Mouse (Mus musculus): ENCODE data around the gene Traf4.

Traf4 gene

GRCm38 (mm10) chr11:78182450-78182849 is 17.1 kb upstream of the Traf4 start:
- no peak for DNase-seq

DNA sequence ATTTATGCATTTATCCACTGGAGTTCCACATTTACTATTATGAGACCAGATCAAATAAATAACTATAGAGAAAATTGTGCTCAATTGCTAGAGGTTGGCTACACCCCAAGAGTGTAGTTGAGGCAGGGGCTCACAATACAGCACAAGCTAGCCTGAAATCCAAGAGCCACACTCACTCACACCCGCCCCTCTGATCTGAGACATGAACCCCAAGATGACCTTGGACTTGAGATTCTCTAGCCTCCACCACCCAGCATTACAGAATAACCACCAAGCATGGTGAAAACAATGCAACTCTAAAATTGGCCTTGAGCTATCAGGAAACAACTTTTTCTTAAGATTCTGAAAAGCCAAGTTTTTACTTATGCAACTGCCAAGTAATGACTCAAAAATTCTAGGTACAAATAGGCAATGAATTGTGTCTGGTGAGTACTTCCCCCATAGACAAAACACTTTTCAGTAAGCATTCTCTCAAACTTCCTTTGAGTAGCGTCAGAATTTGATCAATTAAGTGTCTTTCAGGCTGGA is 16.5 kb upstream of the Traf4 start:
- no peak for DNase-seq

DNA sequence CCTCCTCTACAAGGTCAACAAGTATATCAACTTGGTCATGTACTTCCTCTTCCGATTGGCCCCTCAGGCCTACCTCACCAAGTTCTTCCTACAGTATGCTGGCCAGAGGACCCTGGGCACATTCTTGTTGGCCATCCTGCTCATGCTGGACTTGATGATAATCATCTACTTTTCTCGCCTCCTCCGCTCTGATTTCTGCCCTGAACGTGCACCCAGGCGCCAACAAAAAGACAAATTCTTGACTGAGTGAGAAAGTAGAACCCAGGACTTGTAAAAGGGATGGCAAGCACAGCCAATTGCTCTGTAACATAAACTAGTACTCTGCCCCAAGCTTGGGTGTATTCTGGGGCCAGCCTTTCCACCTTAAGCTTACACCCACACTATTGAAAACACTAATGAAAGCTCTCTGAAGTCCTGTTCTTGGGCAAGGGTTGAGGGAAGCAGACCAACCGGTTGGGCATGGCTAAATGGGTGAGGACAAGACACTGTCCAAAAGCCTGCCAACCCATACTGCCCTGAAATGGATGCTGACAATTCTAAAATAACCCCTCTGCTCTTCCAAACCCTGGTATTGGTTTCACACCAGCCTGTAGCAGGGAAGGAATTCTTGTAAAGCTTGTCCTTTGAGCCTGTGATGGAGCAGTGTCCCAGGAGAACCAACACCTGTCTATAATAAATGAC is 14.8 kb upstream of the Traf4 start:
- no peak for DNase-seq

DNA sequence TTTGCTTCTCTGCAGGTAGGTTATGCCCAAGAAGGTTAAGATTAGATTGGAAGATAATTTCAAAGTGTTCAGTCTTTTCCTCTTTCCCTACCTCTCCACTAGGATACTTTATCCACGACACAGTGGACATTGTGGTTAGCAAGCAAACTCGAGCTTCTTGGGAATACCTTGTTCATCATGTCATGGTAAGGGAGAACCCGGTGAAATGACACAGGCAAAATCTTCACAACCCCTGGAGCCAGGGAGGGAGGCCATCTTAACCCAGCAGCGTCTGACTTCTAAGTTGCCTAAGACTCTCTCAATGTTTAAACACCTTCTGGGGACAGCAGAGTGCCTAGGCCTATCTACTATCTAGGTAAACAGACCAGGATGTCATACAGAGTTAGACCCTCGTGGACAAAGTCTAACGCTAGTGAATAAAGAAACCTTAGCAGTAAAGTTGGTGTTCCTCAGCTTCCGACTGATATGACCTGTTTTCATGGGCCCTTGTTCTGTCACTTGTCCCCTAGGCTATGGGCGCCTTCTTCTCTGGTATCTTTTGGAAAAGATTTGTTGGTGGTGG is 14.1 kb upstream of the Traf4 start:
- DNase-seq: no peak

- DNase-seq: peak; percentile 56
Measured at GRCm38 (mm10) chr11:78178859-78179437, 13.6 kb upstream of the Traf4 start.

DNA sequence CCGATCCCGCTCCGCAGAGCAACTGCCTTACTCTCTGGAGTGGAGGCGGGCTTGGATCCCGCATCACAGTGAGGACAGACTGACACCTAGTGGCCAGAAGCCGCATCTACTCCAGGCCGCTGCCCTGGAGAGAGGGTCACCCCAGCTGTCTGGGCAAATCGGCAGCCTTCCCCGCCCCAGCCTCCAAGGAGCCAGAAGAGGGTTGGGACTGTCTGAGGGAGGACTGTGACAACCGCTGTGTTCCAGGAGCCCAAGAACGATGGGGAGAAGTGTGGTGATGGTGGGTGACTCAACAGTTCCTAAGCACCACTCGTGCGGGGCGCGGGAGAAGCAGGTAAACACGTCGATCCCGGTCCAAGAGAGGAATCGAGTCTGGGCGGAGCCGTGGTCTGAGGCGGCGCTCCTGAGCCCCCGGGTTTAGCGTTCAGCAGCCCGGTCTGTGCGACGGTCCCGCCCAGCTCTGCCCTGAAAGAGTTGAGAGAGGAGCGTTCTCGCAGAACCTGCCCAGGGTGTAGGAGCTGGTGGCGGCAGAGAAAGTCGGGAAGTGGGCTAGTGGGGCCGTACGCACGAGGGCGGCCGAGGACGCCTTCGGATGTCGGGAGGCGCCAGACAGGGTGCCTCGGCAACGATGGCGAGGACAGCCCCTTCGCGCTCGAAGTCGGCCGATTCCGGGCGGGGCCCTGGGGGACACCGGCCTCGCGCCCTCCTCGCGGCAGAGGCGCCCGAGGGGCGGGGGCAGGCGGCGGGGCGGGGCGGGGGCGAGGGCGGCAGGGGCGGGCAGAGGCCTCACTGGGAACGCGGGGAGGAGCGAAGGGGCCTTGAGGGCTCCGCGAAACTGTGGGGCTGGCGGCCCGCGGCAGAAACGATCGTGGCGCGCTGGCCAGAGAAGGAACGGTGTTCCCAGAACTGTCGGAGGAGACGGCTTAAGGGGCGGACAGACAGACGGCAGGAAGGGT is 12.8 kb upstream of the Traf4 start:
- DNase-seq: peak; percentile 93

- no peak for DNase-seq
Measured at GRCm38 (mm10) chr11:78177437-78177836, 12.0 kb upstream of the Traf4 start.

DNA sequence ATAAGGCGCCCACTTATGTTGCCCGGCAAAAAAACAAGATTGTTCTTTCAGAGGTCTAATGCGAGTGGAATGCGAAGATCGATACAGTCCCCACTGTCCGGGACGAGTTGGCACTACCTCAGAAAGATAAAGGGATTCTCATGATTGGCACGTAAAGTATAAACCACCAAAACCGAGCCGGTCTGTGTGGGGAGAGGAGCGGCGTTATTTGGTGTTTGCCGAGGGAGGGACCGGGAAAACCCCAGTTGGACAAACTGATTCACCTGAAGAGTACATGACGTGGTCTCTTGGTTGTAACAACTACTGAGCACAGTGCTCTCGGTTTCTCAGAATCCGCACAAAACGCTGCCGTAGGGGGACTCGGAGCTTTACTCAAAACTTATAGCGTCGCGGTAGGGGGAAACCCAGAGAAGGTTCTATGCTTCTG is 11.5 kb upstream of the Traf4 start:
- no peak for DNase-seq

DNA sequence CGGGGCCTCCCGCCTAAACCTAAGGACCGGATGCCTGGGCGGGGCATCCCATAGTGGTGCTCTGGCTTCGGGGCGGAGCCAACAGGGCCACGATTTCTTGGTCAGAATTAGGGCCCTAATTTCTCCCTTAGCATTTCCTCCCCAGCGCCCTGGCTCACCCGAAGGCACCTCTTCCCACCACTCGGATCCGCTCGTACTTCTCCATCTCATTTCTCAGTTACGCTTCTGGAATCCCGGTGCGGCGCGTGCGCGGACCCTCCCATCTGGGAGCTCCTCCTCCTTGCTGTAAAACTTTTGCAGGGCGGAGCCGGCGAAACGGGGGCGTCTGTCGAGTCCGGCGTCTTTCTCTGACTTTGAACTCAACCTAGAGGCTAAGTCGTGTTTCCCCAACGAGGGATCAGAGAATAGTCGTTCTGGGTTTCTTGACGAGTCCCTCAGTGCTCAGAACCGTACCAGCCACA is 11.0 kb upstream of the Traf4 start, which contains the start of the genes Nek8 and Tlcd1:
Nek8 (minus strand) TSS at position 274 of the 461 bp plus-strand sequence.
Tlcd1 (plus strand) TSS at position 310 of the 461 bp plus-strand sequence.
- DNase-seq: peak; percentile 80

DNA sequence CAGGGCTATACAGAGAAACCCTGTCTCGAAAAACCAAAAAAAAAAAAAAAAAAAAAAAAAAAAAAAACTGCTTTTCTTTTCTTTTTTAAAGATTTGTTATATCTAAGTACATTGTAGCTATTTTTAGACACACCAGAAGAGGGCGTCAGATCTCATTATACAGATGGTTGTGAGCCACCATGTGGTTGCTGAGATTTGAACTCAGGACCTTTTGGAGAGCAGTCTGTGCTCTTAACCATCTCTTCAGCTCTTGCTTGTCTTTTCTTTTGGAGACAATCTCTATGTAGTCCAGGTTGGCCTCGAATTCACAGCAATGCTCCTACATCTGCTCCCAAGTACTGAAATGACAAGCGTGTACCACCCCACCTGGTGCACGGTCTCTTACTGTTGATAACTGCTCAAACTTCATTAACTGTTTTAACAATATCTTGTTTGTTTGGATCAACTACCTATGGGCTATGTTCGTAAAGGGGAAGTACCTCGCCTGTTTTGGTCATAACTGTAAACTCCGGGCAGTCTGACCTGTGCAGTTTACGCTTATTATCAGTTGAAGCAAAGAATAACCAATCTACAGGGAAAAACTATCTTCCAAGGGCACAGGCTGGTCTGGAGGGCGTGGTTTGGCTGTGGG is 10.5 kb upstream of the Traf4 start:
- DNase-seq: no peak

- no peak for DNase-seq
Measured at GRCm38 (mm10) chr11:78174506-78174905, 9.1 kb upstream of the Traf4 start.

GRCm38 (mm10) chr11:78172748-78173383 is 7.5 kb upstream of the Traf4 start:
- DNase-seq: no peak

DNA sequence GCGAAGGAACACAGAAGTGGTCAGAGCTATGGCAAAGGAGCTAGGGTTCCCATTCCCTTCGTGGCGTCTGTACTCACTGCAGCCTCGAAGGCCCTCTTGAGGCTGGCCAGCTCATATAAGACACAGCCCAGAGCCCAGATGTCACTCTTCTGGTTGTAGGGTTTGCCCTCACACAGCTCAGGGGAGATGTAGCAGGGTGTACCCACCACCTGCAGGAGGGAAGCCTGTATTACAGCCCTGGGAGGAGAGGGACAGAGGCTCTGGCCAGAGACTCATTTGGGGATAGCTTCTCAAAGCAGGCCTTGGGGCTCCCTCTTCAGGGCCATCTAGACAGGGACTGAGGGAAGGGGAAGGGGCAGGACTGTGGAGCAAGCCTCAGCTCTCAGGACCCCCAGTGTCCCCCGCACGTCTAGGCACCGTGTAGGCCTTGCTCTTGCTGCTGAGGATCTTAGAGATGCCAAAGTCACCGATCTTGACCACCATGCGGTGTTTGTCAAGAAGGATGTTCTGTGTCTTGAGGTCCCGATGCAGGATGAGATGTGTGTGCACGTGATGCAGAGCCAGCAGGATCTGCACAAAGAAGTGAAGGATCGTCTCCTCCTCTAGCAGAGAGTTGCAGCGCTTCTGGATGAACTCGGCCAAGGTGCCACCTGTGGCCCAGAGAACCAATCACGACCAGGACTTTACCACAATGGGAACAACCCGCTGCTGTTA is 6.8 kb upstream of the Traf4 start:
- DNase-seq: no peak

DNA sequence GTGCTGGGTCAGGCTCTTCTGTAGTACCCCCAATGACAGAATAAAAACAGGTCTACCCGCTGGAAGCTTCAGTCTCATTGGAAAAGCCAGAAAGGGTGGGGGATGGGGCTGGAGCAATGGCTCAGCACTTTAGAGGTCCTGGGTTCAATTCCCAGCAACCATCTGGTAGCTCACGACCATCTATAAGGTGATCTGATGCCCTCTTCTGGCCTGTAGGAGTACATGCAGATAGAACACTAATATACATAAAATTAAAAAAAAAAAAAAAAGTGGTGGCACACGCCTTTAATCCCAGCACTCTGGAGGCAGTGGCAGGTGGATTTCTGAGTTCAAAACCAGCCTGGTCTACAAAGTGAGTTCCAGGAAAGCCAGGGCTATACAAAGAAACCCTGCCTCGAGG is 5.9 kb upstream of the Traf4 start:
- DNase-seq: no peak

DNA sequence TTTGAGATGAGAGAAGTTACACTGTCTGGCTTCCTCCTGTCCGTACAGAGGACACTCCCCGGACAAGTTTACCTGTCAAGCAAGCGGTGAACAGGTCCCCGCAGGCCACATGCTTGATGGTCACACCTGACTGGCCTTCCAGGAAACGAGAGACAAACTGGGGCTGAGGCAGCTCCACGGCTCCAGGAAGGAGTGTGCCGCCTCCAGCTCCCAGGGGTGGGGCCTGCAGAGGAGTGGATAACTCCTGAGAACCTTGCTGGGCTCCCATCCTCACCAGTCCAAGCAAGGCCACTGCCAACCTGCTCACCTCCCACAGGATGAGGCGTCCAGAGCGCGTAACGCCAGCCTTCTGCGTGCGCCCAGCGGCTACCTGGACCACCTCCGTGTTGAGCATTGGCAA is 4.9 kb upstream of the Traf4 start:
- no peak for DNase-seq

GRCm38 (mm10) chr11:78168541-78169468 is 3.4 kb upstream of the Traf4 start:
- DNase-seq: no peak

DNA sequence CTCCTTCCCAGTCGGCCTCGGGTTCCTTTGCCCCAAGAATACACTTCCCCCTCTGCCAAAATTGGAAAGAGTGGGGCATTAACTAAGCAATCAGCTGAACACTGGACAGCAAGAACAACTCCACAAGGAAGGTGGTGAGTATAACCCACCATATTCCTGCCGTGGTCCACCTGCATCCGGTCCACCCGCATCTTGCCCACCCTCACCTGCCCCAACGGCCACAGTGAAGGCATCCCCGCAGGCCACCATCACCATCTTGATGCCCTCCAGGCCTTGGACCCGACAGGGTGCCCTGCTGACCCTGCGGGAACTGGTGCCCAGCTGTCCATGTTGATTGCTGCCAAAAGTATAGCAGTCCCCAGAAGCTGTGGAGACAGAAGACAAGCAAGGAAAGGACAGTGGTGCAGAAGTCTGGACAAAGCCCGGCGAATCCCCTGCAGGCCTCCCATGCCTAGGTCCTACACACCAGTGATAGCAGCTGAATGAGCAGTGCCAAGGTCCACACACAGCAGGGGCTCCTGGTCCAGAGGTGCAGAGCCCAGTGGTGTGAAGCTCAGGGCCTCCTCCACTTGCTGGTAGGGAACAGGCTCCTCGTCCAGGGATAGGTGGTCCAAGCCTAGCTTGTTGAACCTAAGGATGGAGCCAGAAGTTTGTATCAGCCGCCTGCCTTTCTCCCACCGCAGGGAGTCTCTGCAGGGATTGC is 2.0 kb upstream of the Traf4 start:
- DNase-seq: no peak

DNA sequence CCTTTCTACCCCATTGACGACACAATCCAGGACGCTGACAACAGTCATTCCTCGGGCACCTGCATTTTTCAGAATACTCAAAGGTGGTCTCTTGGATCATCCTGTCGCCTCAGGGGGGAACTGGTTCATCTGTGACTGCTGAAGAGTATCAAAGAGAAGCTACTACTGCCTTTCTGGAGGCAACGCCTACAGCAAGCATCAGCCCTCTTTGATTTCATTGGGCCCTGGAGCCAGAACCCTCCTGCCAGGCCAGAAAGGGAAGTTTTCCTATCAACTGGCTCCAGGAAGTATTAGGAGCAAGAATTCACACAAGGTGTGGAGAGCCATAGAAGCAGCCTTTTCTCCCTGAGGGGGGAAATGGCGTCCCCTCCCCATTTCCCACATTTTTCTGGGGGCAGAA is 1.3 kb upstream of the Traf4 start:
- DNase-seq: no peak

DNA sequence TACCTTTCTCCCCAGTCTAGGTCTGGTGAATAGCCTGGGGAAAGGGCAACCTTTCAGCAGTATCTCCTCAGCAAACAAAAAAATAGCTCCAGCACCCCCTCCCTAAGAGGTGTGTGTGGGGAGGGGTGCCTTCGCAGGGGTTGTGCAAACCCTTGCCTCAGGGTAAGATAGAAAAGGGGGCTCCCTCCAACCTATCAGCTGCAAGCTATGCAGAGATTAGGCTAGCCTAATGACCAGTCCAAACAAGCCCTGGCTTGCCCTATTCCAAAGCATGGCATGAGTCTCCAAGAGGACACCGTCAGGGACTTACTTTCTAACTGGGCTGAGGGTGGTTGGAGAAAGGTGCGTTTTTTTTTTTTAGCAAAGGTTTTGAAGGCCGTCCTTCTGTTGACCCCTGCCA is 772 bp upstream of the Traf4 start:
- DNase-seq: no peak
